Mouse (Mus musculus): ENCODE data around the gene Stab2. TPM values are rescaled to one million over a fixed set of nuclear protein-coding genes. Genes with fewer than 3 reads are reported as not detected.

Gene Stab2
- polyA plus RNA-seq, 1 experiment from 2014 or later: 0.08 TPM

DNA sequence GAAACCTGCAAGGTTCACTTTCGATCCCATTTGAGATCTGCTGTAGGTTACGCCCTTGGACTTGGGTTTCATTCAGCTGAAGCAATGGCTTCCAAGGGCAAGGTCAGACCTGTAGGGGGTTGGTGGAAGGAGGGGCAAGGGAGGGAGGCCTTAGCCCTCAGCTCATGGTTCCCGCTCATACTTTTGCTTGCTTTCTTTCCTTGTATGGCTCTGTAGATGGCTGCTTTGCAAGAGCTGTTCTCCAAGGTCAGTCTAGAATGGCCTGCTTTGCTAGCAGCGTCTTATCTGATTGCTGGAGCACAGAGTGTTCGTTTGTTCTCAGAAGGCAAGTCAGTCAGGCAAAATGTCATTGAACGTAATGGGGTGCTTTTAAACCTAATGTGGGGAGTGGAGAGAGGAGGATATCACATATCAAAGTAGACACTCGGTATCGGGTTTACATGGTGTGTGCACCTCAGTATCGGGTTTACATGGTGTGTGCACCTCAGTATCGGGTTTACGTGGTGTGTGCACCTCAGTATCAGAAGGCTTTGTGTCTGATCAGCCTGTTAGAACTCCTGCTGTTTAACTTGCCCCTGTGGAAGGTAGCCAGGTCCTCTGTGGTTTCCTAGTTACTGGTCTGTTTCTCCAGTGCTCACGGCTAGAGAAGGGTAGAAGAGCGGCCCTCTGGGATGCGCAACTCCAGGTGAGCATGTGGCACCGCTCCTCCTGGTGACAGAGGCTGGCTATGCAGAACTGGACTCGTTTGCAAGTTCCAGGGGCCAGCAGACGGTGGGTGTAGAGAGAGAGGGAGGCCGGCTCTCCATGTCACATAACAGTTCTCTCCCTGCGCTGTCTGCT is 193.3 kb downstream of the Stab2 start:
- no peaks in the 10 kb centered on the region for H3K36me3 ChIP-seq
- H3K4me1 ChIP-seq: peaks cover 4% of the 10 kb centered on the region
- H3K27ac ChIP-seq (replicated peaks): no peak overlapping the region
- WGBS: 84% methylated on average over 19 of the region's 19 CpGs
- H3K27me3 ChIP-seq: no peaks in the 10 kb centered on the region
- ATAC-seq (replicated peaks): no peak
- no peak overlapping the region for H3K4me2 ChIP-seq (replicated peaks)
- H3K4me3 ChIP-seq: no peak overlapping the region
- H3K9ac ChIP-seq (replicated peaks): no peak overlapping the region
- no peaks in the 10 kb centered on the region for H3K9me3 ChIP-seq

GRCm38 (mm10) chr10:86810612-86811011 is 197.2 kb downstream of the Stab2 start:
- Histone ChIP-seq H3K9me3 (no peaks in the 10 kb centered on the region), H3K4me1 (0 out of 2 replicates have a peak, but pooled peaks cover 6% of the 10 kb centered on the region), H3K27ac (replicated peaks) (no peak overlapping the region), H3K9ac (replicated peaks) (no peak overlapping the region), H3K4me3 (no peak overlapping the region), H3K4me2 (replicated peaks) (no peak overlapping the region), H3K36me3 (no peaks in the 10 kb centered on the region), H3K27me3 (no peaks in the 10 kb centered on the region)
- no peak for ATAC-seq (replicated peaks)
- WGBS: 93% methylated on average over 5 of the region's 5 CpGs

DNA sequence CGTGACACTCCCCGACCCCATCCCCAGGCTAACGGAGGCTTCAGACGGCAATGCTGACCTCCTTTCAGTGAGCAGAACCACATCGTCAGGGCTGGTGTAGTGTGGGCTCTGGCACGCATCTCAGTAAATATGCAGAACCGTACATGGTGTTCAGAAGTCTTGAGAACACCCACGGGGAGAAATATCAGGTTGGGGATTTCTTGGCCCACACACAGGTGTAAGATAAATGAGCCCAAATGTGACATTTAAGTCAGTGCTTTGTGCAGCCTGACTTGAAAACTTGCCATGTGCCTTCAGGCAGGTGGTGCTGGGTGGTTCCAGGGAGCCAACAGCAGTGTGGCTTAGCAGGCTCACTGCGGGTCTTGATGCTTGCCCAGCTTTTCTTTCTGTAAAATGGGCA is 197.8 kb downstream of the Stab2 start:
- H3K9ac ChIP-seq (replicated peaks): no peak overlapping the region
- H3K36me3 ChIP-seq: no peaks in the 10 kb centered on the region
- H3K4me3 ChIP-seq: no peak overlapping the region
- ATAC-seq (replicated peaks): no peak
- no peak overlapping the region for H3K27ac ChIP-seq (replicated peaks)
- WGBS: 74% methylated on average over 9 of the region's 9 CpGs
- no peak overlapping the region for H3K4me2 ChIP-seq (replicated peaks)
- H3K27me3 ChIP-seq: no peaks in the 10 kb centered on the region
- 0 out of 2 replicates have a peak, but pooled peaks cover 6% of the 10 kb centered on the region for H3K4me1 ChIP-seq
- H3K9me3 ChIP-seq: no peaks in the 10 kb centered on the region

DNA sequence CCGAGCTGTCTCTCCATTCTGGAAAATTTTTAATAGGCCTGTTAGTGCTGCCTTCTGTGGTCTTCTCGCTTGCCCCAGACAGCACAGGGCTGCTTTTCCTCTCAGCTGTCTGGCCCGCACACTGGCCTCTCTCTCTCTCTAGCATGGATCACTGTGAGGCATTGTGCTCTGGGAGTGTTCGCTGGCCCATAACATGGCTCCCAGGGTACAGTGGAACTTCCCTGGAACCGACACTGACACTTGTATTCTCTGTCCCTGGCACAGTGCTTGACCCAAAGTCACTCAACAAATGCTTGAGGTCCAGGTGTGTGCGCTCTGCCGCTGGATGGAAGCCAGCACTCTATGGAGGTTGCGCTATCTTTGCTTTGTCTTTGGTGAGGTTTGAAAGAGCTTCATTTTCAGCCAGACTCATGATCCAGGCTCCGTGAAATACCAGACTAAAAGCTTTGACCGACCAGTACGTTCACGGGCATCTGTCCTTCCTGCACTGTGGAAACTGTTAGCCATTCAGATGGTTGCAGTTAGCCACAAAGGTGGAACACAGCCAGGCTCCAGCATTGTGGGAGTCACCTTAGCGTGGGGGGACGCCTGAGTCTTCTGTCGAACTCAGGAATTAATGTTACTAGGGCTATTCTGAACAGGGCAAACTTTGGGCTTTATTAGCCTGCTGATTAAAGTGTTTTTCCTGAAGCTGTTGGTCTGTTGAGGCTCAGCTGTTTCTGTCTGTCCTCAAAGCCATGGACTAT is 199.6 kb downstream of the Stab2 start:
- no peaks in the 10 kb centered on the region for H3K36me3 ChIP-seq
- H3K9ac ChIP-seq (replicated peaks): no peak overlapping the region
- no peak overlapping the region for H3K4me2 ChIP-seq (replicated peaks)
- ATAC-seq (replicated peaks): peak; percentile 41; the same call in 1 of the 2 replicates
- 0 out of 2 replicates have a peak, but pooled peaks cover 6% of the 10 kb centered on the region for H3K4me1 ChIP-seq
- no peak overlapping the region for H3K4me3 ChIP-seq
- H3K9me3 ChIP-seq: no peaks in the 10 kb centered on the region
- H3K27me3 ChIP-seq: no peaks in the 10 kb centered on the region
- no peak overlapping the region for H3K27ac ChIP-seq (replicated peaks)
- WGBS: 64% methylated on average over 15 of the region's 15 CpGs

DNA sequence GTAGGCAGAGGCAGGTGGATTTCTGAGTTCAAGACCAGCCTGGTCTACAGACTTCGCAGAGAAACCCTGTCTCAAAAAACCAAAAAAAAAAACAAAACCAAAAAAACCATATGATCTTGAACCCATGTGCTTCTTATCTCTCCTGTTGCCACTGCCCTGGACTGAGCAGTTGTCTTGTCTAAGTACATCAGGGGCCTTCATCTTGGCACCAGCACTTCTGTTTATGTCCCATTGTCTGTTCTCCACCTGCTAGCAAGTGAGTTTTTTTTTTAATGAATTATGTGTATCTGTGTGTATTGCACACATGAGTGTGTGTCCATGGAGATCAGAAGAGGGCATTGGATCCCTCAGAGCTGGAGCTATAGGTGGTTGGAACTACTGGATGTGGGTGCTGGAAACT is 200.5 kb downstream of the Stab2 start:
- ATAC-seq (replicated peaks): no peak
- Histone ChIP-seq H3K9ac (replicated peaks) (no peak overlapping the region), H3K27ac (replicated peaks) (no peak overlapping the region), H3K4me1 (0 out of 2 replicates have a peak, but pooled peaks cover 6% of the 10 kb centered on the region), H3K27me3 (no peaks in the 10 kb centered on the region), H3K4me2 (replicated peaks) (no peak overlapping the region), H3K36me3 (no peaks in the 10 kb centered on the region), H3K4me3 (no peak overlapping the region), H3K9me3 (no peaks in the 10 kb centered on the region)
- 96% methylated on average over 1 of the region's 1 CpGs for WGBS

DNA sequence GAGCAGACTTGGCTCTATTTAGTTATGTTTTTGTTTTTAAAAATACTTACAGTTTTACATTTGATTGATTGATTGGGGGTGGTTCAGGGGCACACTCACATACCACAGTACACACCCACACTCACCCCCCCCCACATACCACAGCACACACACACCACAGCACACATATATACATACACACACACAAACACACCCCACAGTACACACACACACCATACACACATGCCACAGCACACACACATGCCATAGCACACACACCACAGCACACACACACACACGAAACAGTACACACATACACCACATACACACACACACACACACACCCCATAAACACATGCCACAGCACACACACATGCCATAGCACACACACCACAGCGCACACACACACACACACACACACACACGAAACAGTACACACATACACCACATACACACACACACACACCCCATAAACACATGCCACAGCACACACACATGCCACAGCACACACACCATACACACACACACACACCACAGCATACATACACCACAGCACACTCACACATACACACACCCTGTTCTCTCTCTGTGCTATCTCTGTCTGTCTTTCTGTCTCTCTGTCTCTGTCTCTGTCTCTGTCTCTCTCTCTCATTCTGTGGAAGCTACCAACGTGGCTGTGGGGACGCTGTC is 211.6 kb downstream of the Stab2 start:
- H3K9ac ChIP-seq (replicated peaks): no peak overlapping the region
- 94% methylated on average over 5 of the region's 5 CpGs for WGBS
- no peaks in the 10 kb centered on the region for H3K27me3 ChIP-seq
- H3K27ac ChIP-seq (replicated peaks): no peak overlapping the region
- no peak overlapping the region for H3K4me3 ChIP-seq
- H3K4me1 ChIP-seq: peaks cover 3% of the 10 kb centered on the region; the same call in 1 of the 2 replicates
- H3K4me2 ChIP-seq (replicated peaks): no peak overlapping the region
- no peaks in the 10 kb centered on the region for H3K9me3 ChIP-seq
- no peaks in the 10 kb centered on the region for H3K36me3 ChIP-seq
- no peak for ATAC-seq (replicated peaks)

DNA sequence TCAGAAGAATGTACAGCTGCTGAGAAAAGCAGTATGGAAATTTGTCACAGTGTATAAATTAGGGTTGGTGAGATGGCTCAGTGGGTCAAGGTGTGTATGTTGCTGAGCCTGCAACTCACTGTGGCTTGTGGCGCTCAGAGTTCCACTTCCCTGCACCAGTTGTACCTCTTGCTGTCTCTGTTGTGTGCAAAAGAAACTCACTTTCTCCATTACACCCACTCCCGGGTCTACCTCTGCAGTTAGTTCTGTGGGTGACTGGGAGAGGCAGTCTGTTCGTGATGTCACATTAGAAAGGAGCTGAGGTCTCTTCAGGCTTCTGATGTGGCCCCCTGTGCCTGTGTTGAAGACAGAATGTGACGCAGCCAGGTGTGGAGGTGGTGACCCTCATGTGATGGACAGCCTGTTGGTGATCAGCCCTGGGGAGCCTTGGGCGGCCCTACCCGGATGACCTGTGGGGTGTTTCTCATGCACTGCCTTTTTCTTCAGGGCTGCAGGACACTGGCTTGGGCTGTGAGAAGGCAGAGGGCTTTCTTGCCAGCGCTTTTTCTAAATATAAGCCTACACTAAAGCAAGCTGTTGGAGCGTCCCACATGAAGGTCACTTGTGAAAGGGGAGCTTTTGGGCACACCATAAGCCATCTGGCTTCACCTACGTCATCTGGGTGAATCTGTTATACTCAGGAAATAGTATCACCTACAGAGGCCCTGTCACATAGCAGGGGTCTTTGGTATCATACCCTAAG is 212.9 kb downstream of the Stab2 start:
- Histone ChIP-seq H3K9me3 (no peaks in the 10 kb centered on the region), H3K36me3 (no peaks in the 10 kb centered on the region), H3K4me2 (replicated peaks) (no peak overlapping the region), H3K4me3 (no peak overlapping the region), H3K4me1 (peaks cover 3% of the 10 kb centered on the region; the same call in 1 of the 2 replicates), H3K27me3 (no peaks in the 10 kb centered on the region), H3K27ac (replicated peaks) (no peak overlapping the region), H3K9ac (replicated peaks) (no peak overlapping the region)
- no peak for ATAC-seq (replicated peaks)
- WGBS: 94% methylated on average over 9 of the region's 9 CpGs

DNA sequence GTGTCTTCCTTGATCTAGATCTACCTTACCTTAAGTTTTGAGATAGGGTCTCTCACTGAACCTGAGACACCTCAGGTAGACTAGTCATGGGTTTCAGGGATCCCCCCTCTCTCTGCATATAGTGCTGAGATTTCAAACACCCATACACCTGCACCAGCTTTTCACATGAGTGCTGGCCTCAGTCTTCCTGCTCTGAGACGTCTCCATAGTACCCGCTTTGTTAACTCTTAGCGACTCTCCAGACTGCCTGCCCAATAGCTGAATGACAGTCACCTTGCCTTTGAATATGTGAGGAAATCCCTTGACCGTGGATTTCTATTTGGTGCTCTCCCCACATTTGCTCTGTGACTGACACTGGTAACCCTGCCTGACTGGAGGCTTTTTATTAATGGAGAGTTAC is 213.6 kb downstream of the Stab2 start:
- Histone ChIP-seq H3K9me3 (no peaks in the 10 kb centered on the region), H3K27me3 (no peaks in the 10 kb centered on the region), H3K4me2 (replicated peaks) (no peak overlapping the region), H3K36me3 (no peaks in the 10 kb centered on the region), H3K4me3 (no peak overlapping the region), H3K4me1 (peaks cover 3% of the 10 kb centered on the region; the same call in 1 of the 2 replicates), H3K9ac (replicated peaks) (no peak overlapping the region), H3K27ac (replicated peaks) (no peak overlapping the region)
- ATAC-seq (replicated peaks): no peak
- WGBS: 84% methylated on average over 4 of the region's 4 CpGs

- peaks cover 3% of the 10 kb centered on the region for H3K4me1 ChIP-seq
- H3K36me3 ChIP-seq: no peaks in the 10 kb centered on the region
- H3K27ac ChIP-seq (replicated peaks): no peak overlapping the region
- no peaks in the 10 kb centered on the region for H3K9me3 ChIP-seq
- H3K9ac ChIP-seq (replicated peaks): no peak overlapping the region
- no peak overlapping the region for H3K4me3 ChIP-seq
- H3K4me2 ChIP-seq (replicated peaks): no peak overlapping the region
- 79% methylated on average over 2 of the region's 2 CpGs for WGBS
- H3K27me3 ChIP-seq: no peaks in the 10 kb centered on the region
- ATAC-seq (replicated peaks): no peak
Measured at GRCm38 (mm10) chr10:86793509-86793951, 214.3 kb downstream of the Stab2 start.

DNA sequence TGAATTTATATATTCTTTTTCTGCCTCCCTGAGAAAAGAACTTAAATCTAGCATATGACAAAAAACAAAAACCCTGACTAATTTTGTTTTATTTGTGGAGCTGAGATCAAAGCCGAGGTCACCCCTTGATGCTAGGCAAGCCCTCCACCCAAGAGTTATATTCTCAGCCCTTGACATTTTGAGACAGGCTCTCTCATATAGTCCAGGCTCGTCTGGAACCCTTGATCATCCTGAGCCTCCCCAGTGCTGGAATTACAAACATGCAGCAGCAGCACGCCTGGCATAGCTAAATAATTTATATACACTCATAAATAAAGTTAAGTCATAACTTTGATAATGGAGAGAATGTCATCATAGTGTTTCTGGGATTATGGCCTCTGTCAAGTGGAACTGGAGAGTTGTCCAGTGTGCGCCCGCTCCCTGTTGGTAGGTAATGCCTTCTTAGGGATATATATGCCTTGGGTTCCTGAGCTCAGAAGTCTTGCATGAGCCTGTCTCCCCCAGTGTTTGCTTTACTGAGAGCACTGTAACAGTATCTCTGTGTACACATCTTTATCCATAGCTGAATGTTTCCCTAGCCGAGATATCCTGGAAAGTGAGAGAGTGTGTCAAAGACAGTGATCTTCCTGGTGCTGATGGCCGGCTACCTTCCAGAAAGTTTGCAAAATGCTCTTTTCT is 216.2 kb downstream of the Stab2 start:
- Histone ChIP-seq H3K4me3 (no peak overlapping the region), H3K4me1 (peaks cover 10% of the 10 kb centered on the region), H3K27me3 (no peaks in the 10 kb centered on the region), H3K9me3 (no peaks in the 10 kb centered on the region), H3K36me3 (no peaks in the 10 kb centered on the region), H3K9ac (replicated peaks) (no peak overlapping the region), H3K27ac (replicated peaks) (no peak overlapping the region), H3K4me2 (replicated peaks) (no peak overlapping the region)
- ATAC-seq (replicated peaks): no peak
- 86% methylated on average over 7 of the region's 7 CpGs for WGBS
